In genomic region chr12:39070331-39071045, GRCm38 (mm10) we compare ENCODE assay signal across 16 mouse cellular contexts.
"Had no signal": no experiment of that assay in that cellular context is flagged by ENCODE, and none has a peak within 500 bp of the region (broad histone marks: within the 10 kb centered on the region; RNA-seq: fewer than 3 reads in every experiment).

No protein-coding gene starts in this region.

- H3K9ac ChIP-seq: neural tube, embryonic 13.5 days; neural tube, embryonic 15.5 days; stomach, embryonic 15.5 days had no signal

- DNase-seq: retina, postnatal 1 day; right cerebral cortex, adult 18-20 months; right cerebral cortex, postnatal 14 days; right cerebral cortex, postnatal 25 days; right cerebral cortex, postnatal 4 days; spleen, adult 18-20 months; thymus, adult 18-20 months; thymus, adult 2 months; thymus, postnatal 14 days; thymus, postnatal 25 days; thymus, postnatal 36 days; thymus, postnatal 4 days had no signal

- H3K4me2 ChIP-seq: neural tube, embryonic 13.5 days; neural tube, embryonic 15.5 days; stomach, embryonic 15.5 days had no signal

- H3K36me3 ChIP-seq: neural tube, embryonic 13.5 days; neural tube, embryonic 15.5 days; stomach, embryonic 15.5 days had no signal

- H3K27me3 ChIP-seq: neural tube, embryonic 13.5 days; neural tube, embryonic 15.5 days; stomach, embryonic 15.5 days had no signal

- H3K4me1 ChIP-seq: stomach, embryonic 15.5 days had no signal

- H3K4me3 ChIP-seq: neural tube, embryonic 13.5 days; neural tube, embryonic 15.5 days; stomach, embryonic 15.5 days had no signal

- H3K27ac ChIP-seq: neural tube, embryonic 13.5 days; neural tube, embryonic 15.5 days; stomach, embryonic 15.5 days; stomach, postnatal 0 days had no signal

- H3K9me3 ChIP-seq: neural tube, embryonic 13.5 days; neural tube, embryonic 15.5 days; stomach, embryonic 15.5 days had no signal
